Mouse (Mus musculus): ENCODE data around the gene Vps33a. TPM values are rescaled to one million over a fixed set of nuclear protein-coding genes. Genes with fewer than 3 reads are reported as not detected.
A peak's percentile ranks its signal among the peaks of the same experiment; 100 is the strongest.
"Not testable (repeated sequence)": the region's sequence is repeated elsewhere in the genome, so short reads cannot be mapped to it uniquely, and the experiment has no call there.

Vps33a gene
- polyA plus RNA-seq, 1 experiment: 4.6 TPM

- peaks cover 29% of the 10 kb centered on the region for H3K4me1 ChIP-seq
- H3K9me3 ChIP-seq: no peaks in the 10 kb centered on the region
- no peaks in the 10 kb centered on the region for H3K27me3 ChIP-seq (replicated peaks)
- TF ChIP-seq GATA1 (IDR thresholded peaks at IDR 0.05; ENCODE audit: borderline replicate concordance, low read length) (no peak), FLI1 (IDR thresholded peaks at IDR 0.05; ENCODE audit: low read length) (no peak)
- no peak overlapping the region for H3K4me3 ChIP-seq (replicated peaks)
- peaks cover 58% of the 10 kb centered on the region for H3K36me3 ChIP-seq (replicated peaks; ENCODE audit: low read length)
These were observed 46.8 kb downstream of the Vps33a start for GRCm38 (mm10) chr5:123525916-123526495.

- peaks cover 29% of the 10 kb centered on the region for H3K4me1 ChIP-seq
- H3K27me3 ChIP-seq (replicated peaks): no peaks in the 10 kb centered on the region
- H3K4me3 ChIP-seq (replicated peaks): peak within 1 kb of the TSS; percentile 96
- peaks cover 51% of the 10 kb centered on the region for H3K36me3 ChIP-seq (replicated peaks; ENCODE audit: low read length)
- no peaks in the 10 kb centered on the region for H3K9me3 ChIP-seq
- TF ChIP-seq GATA1 (IDR thresholded peaks at IDR 0.05; ENCODE audit: borderline replicate concordance, low read length) (no peak), FLI1 (IDR thresholded peaks at IDR 0.05; ENCODE audit: low read length) (no peak)
These were observed 47.6 kb downstream of the Vps33a start, which contains the start of gene Gm49027 for GRCm38 (mm10) chr5:123525281-123525680. TSS of gene Gm49027 (minus strand) at chr5:123525488.

GRCm38 (mm10) chr5:123524393-123524750 is 48.5 kb downstream of the Vps33a start:
- peak overlapping the region; percentile 96 for H3K4me3 ChIP-seq (replicated peaks)
- no peak for TF ChIP-seq GATA1 (IDR thresholded peaks at IDR 0.05; ENCODE audit: borderline replicate concordance, low read length)
- TF ChIP-seq FLI1 (IDR thresholded peaks at IDR 0.05; ENCODE audit: low read length): no peak

GRCm38 (mm10) chr5:123523692-123524392 is 49.0 kb downstream of the Vps33a start, which contains the start of gene Diablo:
TSS of gene Diablo (minus strand) at chr5:123524176.
- Histone ChIP-seq H3K36me3 (replicated peaks; ENCODE audit: low read length) (peaks cover 45% of the 10 kb centered on the region), H3K27me3 (replicated peaks) (no peaks in the 10 kb centered on the region), H3K4me1 (peaks cover 29% of the 10 kb centered on the region), H3K9me3 (no peaks in the 10 kb centered on the region), H3K4me3 (replicated peaks) (peak within 1 kb of the TSS; percentile 96)
- TF ChIP-seq FLI1 (IDR thresholded peaks at IDR 0.05; ENCODE audit: low read length): no peak
- no peak for TF ChIP-seq GATA1 (IDR thresholded peaks at IDR 0.05; ENCODE audit: borderline replicate concordance, low read length)

More at GRCm38 (mm10) chr5:123524393-123524750, 48.5 kb downstream of the Vps33a start:
- H3K9me3 ChIP-seq: no peaks in the 10 kb centered on the region
- H3K27me3 ChIP-seq (replicated peaks): no peaks in the 10 kb centered on the region
- H3K36me3 ChIP-seq (replicated peaks; ENCODE audit: low read length): peaks cover 47% of the 10 kb centered on the region
- peaks cover 29% of the 10 kb centered on the region for H3K4me1 ChIP-seq

GRCm38 (mm10) chr5:123522166-123522565 is 50.7 kb downstream of the Vps33a start:
- H3K9me3 ChIP-seq: no peaks in the 10 kb centered on the region
- no peak for TF ChIP-seq GATA1 (IDR thresholded peaks at IDR 0.05; ENCODE audit: borderline replicate concordance, low read length)
- no peak for TF ChIP-seq FLI1 (IDR thresholded peaks at IDR 0.05; ENCODE audit: low read length)

GRCm38 (mm10) chr5:123521621-123522020 is 51.2 kb downstream of the Vps33a start:
- TF ChIP-seq FLI1 (IDR thresholded peaks at IDR 0.05; ENCODE audit: low read length) (no peak), GATA1 (IDR thresholded peaks at IDR 0.05; ENCODE audit: borderline replicate concordance, low read length) (no peak)
- Histone ChIP-seq H3K27me3 (replicated peaks) (no peaks in the 10 kb centered on the region), H3K9me3 (no peaks in the 10 kb centered on the region), H3K4me1 (peaks cover 29% of the 10 kb centered on the region), H3K4me3 (replicated peaks) (no peak overlapping the region), H3K36me3 (replicated peaks; ENCODE audit: low read length) (peaks cover 42% of the 10 kb centered on the region)

More at GRCm38 (mm10) chr5:123522166-123522565, 50.7 kb downstream of the Vps33a start:
- Histone ChIP-seq H3K4me1 (peaks cover 29% of the 10 kb centered on the region), H3K36me3 (replicated peaks; ENCODE audit: low read length) (peaks cover 42% of the 10 kb centered on the region), H3K27me3 (replicated peaks) (no peaks in the 10 kb centered on the region), H3K4me3 (replicated peaks) (no peak overlapping the region)

- H3K36me3 ChIP-seq (replicated peaks; ENCODE audit: low read length): peaks cover 42% of the 10 kb centered on the region
- TF ChIP-seq FLI1 (IDR thresholded peaks at IDR 0.05; ENCODE audit: low read length) (no peak), GATA1 (IDR thresholded peaks at IDR 0.05; ENCODE audit: borderline replicate concordance, low read length) (no peak)
- no peaks in the 10 kb centered on the region for H3K9me3 ChIP-seq
- peaks cover 29% of the 10 kb centered on the region for H3K4me1 ChIP-seq
- H3K27me3 ChIP-seq (replicated peaks): no peaks in the 10 kb centered on the region
- H3K4me3 ChIP-seq (replicated peaks): no peak overlapping the region
These were observed 52.2 kb downstream of the Vps33a start for GRCm38 (mm10) chr5:123520666-123521065.

- no peak for TF ChIP-seq GATA1 (IDR thresholded peaks at IDR 0.05; ENCODE audit: borderline replicate concordance, low read length)
- no peak for TF ChIP-seq FLI1 (IDR thresholded peaks at IDR 0.05; ENCODE audit: low read length)
- H3K4me1 ChIP-seq: peaks cover 11% of the 10 kb centered on the region
- peaks cover 11% of the 10 kb centered on the region for H3K27me3 ChIP-seq (replicated peaks)
- no peaks in the 10 kb centered on the region for H3K9me3 ChIP-seq
- no peak overlapping the region for H3K4me3 ChIP-seq (replicated peaks)
- H3K36me3 ChIP-seq (replicated peaks; ENCODE audit: low read length): peaks cover 50% of the 10 kb centered on the region
These were observed 58.0 kb downstream of the Vps33a start for GRCm38 (mm10) chr5:123514871-123515270.

- peaks cover 39% of the 10 kb centered on the region for H3K27me3 ChIP-seq (replicated peaks)
- no peak overlapping the region for H3K4me3 ChIP-seq (replicated peaks)
- peaks cover 29% of the 10 kb centered on the region for H3K4me1 ChIP-seq
- peaks cover 28% of the 10 kb centered on the region for H3K36me3 ChIP-seq (replicated peaks; ENCODE audit: low read length)
- no peaks in the 10 kb centered on the region for H3K9me3 ChIP-seq
- TF ChIP-seq FLI1 (IDR thresholded peaks at IDR 0.05; ENCODE audit: low read length) (no peak), GATA1 (IDR thresholded peaks at IDR 0.05; ENCODE audit: borderline replicate concordance, low read length) (no peak)
These were observed 60.7 kb downstream of the Vps33a start for GRCm38 (mm10) chr5:123512102-123512501.

- Histone ChIP-seq H3K27me3 (replicated peaks) (peaks cover 44% of the 10 kb centered on the region), H3K4me1 (peaks cover 29% of the 10 kb centered on the region), H3K36me3 (replicated peaks; ENCODE audit: low read length) (peaks cover 22% of the 10 kb centered on the region)
- not testable (repeated sequence) for H3K9me3 ChIP-seq; H3K4me3 ChIP-seq (replicated peaks)
These were observed 61.4 kb downstream of the Vps33a start for GRCm38 (mm10) chr5:123511426-123511825.
